Mouse (Mus musculus): ENCODE measurements around the gene Ficd.

DNA sequence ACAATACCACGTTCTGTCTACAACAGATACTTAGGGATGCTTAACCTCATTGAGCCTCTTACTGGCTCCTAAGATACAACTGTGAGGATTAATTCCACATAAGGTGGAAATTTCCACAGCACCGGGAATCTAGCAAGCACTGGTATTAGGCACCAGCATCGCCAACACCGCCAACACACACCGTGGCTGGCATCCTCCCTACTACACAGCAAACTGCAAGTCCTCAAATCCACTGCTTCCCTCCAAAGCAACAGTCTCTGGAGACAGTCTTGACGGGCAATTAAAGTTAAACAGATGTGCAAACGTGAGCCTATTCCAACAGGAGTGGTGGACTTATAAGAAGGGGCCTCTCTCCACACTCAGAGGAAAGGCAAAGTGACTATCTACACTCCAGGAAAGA, 45.7 kb downstream of the Ficd start:
- TF ChIP-seq CTCF (IDR thresholded peaks at IDR 0.05; ENCODE audit: borderline replicate concordance, control insufficient read depth, extremely low read depth, insufficient read depth, low read length, poor library complexity) (no peak), POLR2A (IDR thresholded peaks at IDR 0.05; ENCODE audit: control insufficient read depth, extremely low read depth, insufficient read depth, low read length, poor library complexity) (no peak)
